Mouse (Mus musculus) heart, embryonic 11.5 days (tissue): ENCODE measurements around the gene Tmprss4. TPM values are rescaled to one million over a fixed set of nuclear protein-coding genes. Genes with fewer than 3 reads are reported as not detected.

Source experiments
- ATAC-seq: fragments of 200-750 bp; cut with Nextera tagmentation; replicated peaks from 2 replicates; pipeline ENCODE4 v1.8.0; 2017; ENCODE audit warnings: moderate library complexity; ENCODE audit not compliant: insufficient number of reproducible peaks, low FRiP score, low TSS enrichment
- H3K27ac ChIP-seq: fragments of 300-500 bp; sonication (generic); 2 replicates; pipeline ENCODE4 v1.5.1; 2014; ENCODE audit warnings: mild to moderate bottlenecking, low read depth, low read length
- H3K27me3 ChIP-seq: fragments of 300-500 bp; sonication (generic); 2 replicates; pipeline ENCODE4 v1.6.1; 2014; ENCODE audit warnings: mild to moderate bottlenecking, low read length, mixed read lengths; ENCODE audit not compliant: control insufficient read depth, insufficient read depth
- H3K36me3 ChIP-seq: fragments of 300-500 bp; sonication (generic); 2 replicates; pipeline ENCODE4 v1.6.1; 2014; ENCODE audit warnings: mild to moderate bottlenecking, low read length, moderate library complexity, mixed read lengths; ENCODE audit not compliant: control insufficient read depth, insufficient read depth
- H3K4me1 ChIP-seq: fragments of 300-500 bp; sonication (generic); 2 replicates; pipeline ENCODE4 v1.6.1; 2014; ENCODE audit warnings: low read length; ENCODE audit not compliant: control insufficient read depth, insufficient read depth
- H3K4me2 ChIP-seq: fragments of 300-500 bp; sonication (generic); 2 replicates; pipeline ENCODE4 v1.6.1; 2014; ENCODE audit warnings: mild to moderate bottlenecking, moderate library complexity
- H3K4me3 ChIP-seq: fragments of 300-500 bp; sonication (generic); 2 replicates; pipeline ENCODE4 v1.5.1; 2014; ENCODE audit warnings: low read depth, low read length
- H3K9ac ChIP-seq: fragments of 300-500 bp; sonication (generic); 2 replicates; pipeline ENCODE4 v1.6.1; 2014; ENCODE audit warnings: mild to moderate bottlenecking, low read depth, low read length, moderate library complexity
- H3K9me3 ChIP-seq: fragments of 300-500 bp; sonication (generic); replicated peaks from 2 replicates; pipeline ENCODE4 v1.6.1; 2016; ENCODE audit warnings: low read length; ENCODE audit not compliant: control insufficient read depth
- WGBS: fragments of 180-500 bp; shearing (Covaris S2); extraction: QIAGEN DNeasy Blood & Tissue Kit; methylation state at CpG from one replicate; pipeline ENCODE4 v1.1.7; 2014; ENCODE audit not compliant: insufficient replicate concordance; 5-methylcytosine and 5-hydroxymethylcytosine counted together
- polyA plus RNA-seq: library from polyadenylated mRNA; unstranded; fragments of >200 nt; fragmentation: Nextera tagmentation; extraction: Ambion mirVana; gene quantifications from 2 replicates; pipeline ENCODE4 v1.2.1, GENCODE M21; 2014

Gene Tmprss4
- polyA plus RNA-seq, 1 experiment from 2014 or later, result 0.07 TPM

GRCm38 (mm10) chr9:45206121-45206520, 2.2 kb upstream of the Tmprss4 start:
- Histone ChIP-seq H3K9ac (no peak overlapping the region), H3K9me3 (no peaks in the 10 kb centered on the region), H3K4me2 (no peak overlapping the region), H3K27ac (no peak overlapping the region), H3K36me3 (no peaks in the 10 kb centered on the region), H3K4me3 (no peak overlapping the region), H3K4me1 (no peaks in the 10 kb centered on the region), H3K27me3 (no peaks in the 10 kb centered on the region)
- 63% methylated on average over 4 of the region's 4 CpGs for WGBS
- no peak for ATAC-seq

GRCm38 (mm10) chr9:45205143-45205542, 1.3 kb upstream of the Tmprss4 start:
- H3K4me3 ChIP-seq, result no peak overlapping the region
- 77% methylated on average over 5 of the region's 5 CpGs for WGBS

GRCm38 (mm10) chr9:45202021-45202798, 1.7 kb downstream of the Tmprss4 start:
- Histone ChIP-seq H3K9me3 (no peaks in the 10 kb centered on the region), H3K4me3 (no peak overlapping the region), H3K27ac (no peak overlapping the region), H3K4me1 (no peaks in the 10 kb centered on the region), H3K4me2 (no peak overlapping the region), H3K36me3 (no peaks in the 10 kb centered on the region), H3K9ac (no peak overlapping the region), H3K27me3 (0 out of 2 replicates have a peak, but pooled peaks cover 4% of the 10 kb centered on the region)
- WGBS, result 65% methylated on average over 9 of the region's 9 CpGs
- ATAC-seq, result no peak

More at GRCm38 (mm10) chr9:45205143-45205542, 1.3 kb upstream of the Tmprss4 start:
- no peak overlapping the region for H3K27ac ChIP-seq
- H3K27me3 ChIP-seq, result no peaks in the 10 kb centered on the region
- no peaks in the 10 kb centered on the region for H3K9me3 ChIP-seq
- no peaks in the 10 kb centered on the region for H3K36me3 ChIP-seq
- ATAC-seq, result no peak
- no peak overlapping the region for H3K4me2 ChIP-seq
- no peak overlapping the region for H3K9ac ChIP-seq
- H3K4me1 ChIP-seq, result no peaks in the 10 kb centered on the region

- no peak for ATAC-seq
- Histone ChIP-seq H3K36me3 (no peaks in the 10 kb centered on the region), H3K4me3 (no peak overlapping the region), H3K9ac (no peak overlapping the region), H3K9me3 (no peaks in the 10 kb centered on the region), H3K27ac (no peak overlapping the region), H3K27me3 (0 out of 2 replicates have a peak, but pooled peaks cover 4% of the 10 kb centered on the region), H3K4me1 (no peaks in the 10 kb centered on the region), H3K4me2 (no peak overlapping the region)
- WGBS, result 77% methylated on average over 5 of the region's 5 CpGs
These were observed 2.5 kb downstream of the Tmprss4 start for GRCm38 (mm10) chr9:45201319-45201947.

GRCm38 (mm10) chr9:45197549-45197948, 6.3 kb downstream of the Tmprss4 start:
- Histone ChIP-seq H3K4me1 (no peaks in the 10 kb centered on the region), H3K9me3 (no peaks in the 10 kb centered on the region), H3K4me3 (no peak overlapping the region), H3K36me3 (no peaks in the 10 kb centered on the region), H3K27ac (no peak overlapping the region), H3K27me3 (peaks cover 4% of the 10 kb centered on the region; the same call in 1 of the 2 replicates), H3K4me2 (no peak overlapping the region), H3K9ac (no peak overlapping the region)
- 79% methylated on average over 5 of the region's 5 CpGs for WGBS
- ATAC-seq, result no peak

- H3K4me3 ChIP-seq, result no peak overlapping the region
- H3K4me1 ChIP-seq, result no peaks in the 10 kb centered on the region
- H3K36me3 ChIP-seq, result no peaks in the 10 kb centered on the region
- no peak overlapping the region for H3K9ac ChIP-seq
- WGBS, result 71% methylated on average over 8 of the region's 8 CpGs
- no peak overlapping the region for H3K4me2 ChIP-seq
- no peaks in the 10 kb centered on the region for H3K9me3 ChIP-seq
- ATAC-seq, result no peak
- H3K27me3 ChIP-seq, result peaks cover 4% of the 10 kb centered on the region; the same call in 1 of the 2 replicates
- H3K27ac ChIP-seq, result no peak overlapping the region
These were observed 7.6 kb downstream of the Tmprss4 start for GRCm38 (mm10) chr9:45196125-45196830.

- no peaks in the 10 kb centered on the region for H3K36me3 ChIP-seq
- no peaks in the 10 kb centered on the region for H3K4me1 ChIP-seq
- peaks cover 4% of the 10 kb centered on the region; the same call in 1 of the 2 replicates for H3K27me3 ChIP-seq
- WGBS, result 66% methylated on average over 4 of the region's 4 CpGs
- H3K9me3 ChIP-seq, result no peaks in the 10 kb centered on the region
- no peak overlapping the region for H3K4me3 ChIP-seq
- H3K9ac ChIP-seq, result no peak overlapping the region
- ATAC-seq, result no peak
- H3K4me2 ChIP-seq, result no peak overlapping the region
- no peak overlapping the region for H3K27ac ChIP-seq
These were observed 8.4 kb downstream of the Tmprss4 start for GRCm38 (mm10) chr9:45195468-45195867.

- Histone ChIP-seq H3K9me3 (no peaks in the 10 kb centered on the region), H3K27me3 (no peaks in the 10 kb centered on the region; the same call in 1 of the 2 replicates), H3K4me3 (no peak overlapping the region), H3K4me2 (no peak overlapping the region), H3K36me3 (no peaks in the 10 kb centered on the region), H3K27ac (no peak overlapping the region), H3K4me1 (no peaks in the 10 kb centered on the region), H3K9ac (no peak overlapping the region)
- no peak for ATAC-seq
- 77% methylated on average over 4 of the region's 4 CpGs for WGBS
These were observed 14.2 kb downstream of the Tmprss4 start for GRCm38 (mm10) chr9:45189661-45190174.
